Mouse (Mus musculus) myocyte (in vitro differentiated cells): Measurements from ENCODE around the gene Cyb5rl.

Source experiments
- E2F4 ChIP-seq: IDR thresholded peaks from one replicate; pipeline ENCODE4 v1.6.1; 2011; ENCODE audit warnings: mild to moderate bottlenecking, control low read depth, moderate library complexity; ENCODE audit not compliant: insufficient read depth
- POLR2AphosphoS2 ChIP-seq: IDR thresholded peaks from one replicate; pipeline ENCODE4 v1.6.1; 2011; ENCODE audit warnings: low read depth, control low read depth; ENCODE audit not compliant: insufficient read length

GRCm38 (mm10) chr4:107063214-107063613 lies 3.6 kb upstream of the Cyb5rl start:
- TF ChIP-seq E2F4 (no peak), POLR2AphosphoS2 (no peak)
